Mouse (Mus musculus): ENCODE measurements at regions not wholly inside any gene's neighbourhood (a gene's known extent, or its start where the extent isn't known, plus 50 kb on each side); places are given as distances from the start of the nearest gene placed in this dataset.
"Not testable (repeated sequence)": the region's sequence is repeated elsewhere in the genome, so short reads cannot be mapped to it uniquely, and the experiment has no call there.

GRCm38 (mm10) chr15:87818566-87818965 is 274.5 kb downstream of the Fam19a5 start:
- DNase-seq (ENCODE audit: low spot score): no peak
- intact Hi-C loops (cut with DNase I): no loop called here

GRCm38 (mm10) chr15:87842097-87842496 is 298.0 kb downstream of the Fam19a5 start:
- intact Hi-C loops (cut with DNase I): no loop called here
- no peak for DNase-seq (ENCODE audit: low spot score)

- DNase-seq (ENCODE audit: low spot score): no peak
- intact Hi-C loops (cut with DNase I): no loop called here
Observed at GRCm38 (mm10) chr15:87859069-87859468, 315.0 kb downstream of the Fam19a5 start.

GRCm38 (mm10) chr15:87876286-87876899 is 332.3 kb downstream of the Fam19a5 start:
- intact Hi-C loops (cut with DNase I): no loop called here
- no peak for DNase-seq (ENCODE audit: low spot score)

- intact Hi-C loops (cut with DNase I): no loop called here
- DNase-seq (ENCODE audit: low spot score): no peak
Observed at GRCm38 (mm10) chr15:87890903-87891302, 346.8 kb downstream of the Fam19a5 start.

- DNase-seq (ENCODE audit: low spot score); intact Hi-C loops (cut with DNase I): not testable (repeated sequence)
Observed at GRCm38 (mm10) chr15:87894866-87895265, 350.8 kb downstream of the Fam19a5 start.

GRCm38 (mm10) chr15:87898655-87899054 is 354.6 kb downstream of the Fam19a5 start:
- no peak for DNase-seq (ENCODE audit: low spot score)
- intact Hi-C loops (cut with DNase I): no loop called here

GRCm38 (mm10) chr15:87904436-87904835 is 360.3 kb downstream of the Fam19a5 start:
- intact Hi-C loops (cut with DNase I): no loop called here
- no peak for DNase-seq (ENCODE audit: low spot score)

GRCm38 (mm10) chr15:87906310-87906709 is 362.2 kb downstream of the Fam19a5 start:
- no peak for DNase-seq (ENCODE audit: low spot score)
- intact Hi-C loops (cut with DNase I): no loop called here

GRCm38 (mm10) chr15:87922091-87922490 is 378.0 kb downstream of the Fam19a5 start:
- no peak for DNase-seq (ENCODE audit: low spot score)
- intact Hi-C loops (cut with DNase I): no loop called here

GRCm38 (mm10) chr15:87922781-87923446 is 378.8 kb downstream of the Fam19a5 start:
- no peak for DNase-seq (ENCODE audit: low spot score)
- intact Hi-C loops (cut with DNase I): no loop called here

- DNase-seq (ENCODE audit: low spot score): no peak
- intact Hi-C loops (cut with DNase I): no loop called here
Observed at GRCm38 (mm10) chr15:87923906-87924305, 379.8 kb downstream of the Fam19a5 start.

- intact Hi-C loops (cut with DNase I): no loop called here
- no peak for DNase-seq (ENCODE audit: low spot score)
Observed at GRCm38 (mm10) chr15:87936041-87936440, 391.9 kb downstream of the Fam19a5 start.

GRCm38 (mm10) chr15:87940837-87941236 is 396.7 kb downstream of the Fam19a5 start:
- intact Hi-C loops (cut with DNase I): loop anchor here (2.0 kb wide), 1 partner anchor 308 kb away; no protein-coding TSS in a partner anchor
- DNase-seq (ENCODE audit: low spot score): no peak

GRCm38 (mm10) chr15:87952531-87952930 is 408.4 kb downstream of the Fam19a5 start:
- intact Hi-C loops (cut with DNase I): no loop called here
- DNase-seq (ENCODE audit: low spot score): no peak

GRCm38 (mm10) chr15:87955685-87956256 is 411.7 kb downstream of the Fam19a5 start:
- DNase-seq (ENCODE audit: low spot score): no peak
- intact Hi-C loops (cut with DNase I): no loop called here

GRCm38 (mm10) chr15:87958866-87959265 is 414.8 kb downstream of the Fam19a5 start:
- intact Hi-C loops (cut with DNase I): no loop called here
- DNase-seq (ENCODE audit: low spot score): no peak

- no peak for DNase-seq (ENCODE audit: low spot score)
- intact Hi-C loops (cut with DNase I): no loop called here
Observed at GRCm38 (mm10) chr15:87972641-87973040, 428.5 kb downstream of the Fam19a5 start.

- intact Hi-C loops (cut with DNase I): no loop called here
- no peak for DNase-seq (ENCODE audit: low spot score)
Observed at GRCm38 (mm10) chr15:87987322-87987985, 443.4 kb downstream of the Fam19a5 start.

- no peak for DNase-seq (ENCODE audit: low spot score)
- intact Hi-C loops (cut with DNase I): no loop called here
Observed at GRCm38 (mm10) chr15:87994546-87994945, 450.4 kb downstream of the Fam19a5 start.

- DNase-seq (ENCODE audit: low spot score): no peak
- intact Hi-C loops (cut with DNase I): no loop called here
Observed at GRCm38 (mm10) chr15:88017076-88017475, 473.0 kb downstream of the Fam19a5 start.
